23 mouse cellular contexts compared by ENCODE assay signal in the genomic region with DNA sequence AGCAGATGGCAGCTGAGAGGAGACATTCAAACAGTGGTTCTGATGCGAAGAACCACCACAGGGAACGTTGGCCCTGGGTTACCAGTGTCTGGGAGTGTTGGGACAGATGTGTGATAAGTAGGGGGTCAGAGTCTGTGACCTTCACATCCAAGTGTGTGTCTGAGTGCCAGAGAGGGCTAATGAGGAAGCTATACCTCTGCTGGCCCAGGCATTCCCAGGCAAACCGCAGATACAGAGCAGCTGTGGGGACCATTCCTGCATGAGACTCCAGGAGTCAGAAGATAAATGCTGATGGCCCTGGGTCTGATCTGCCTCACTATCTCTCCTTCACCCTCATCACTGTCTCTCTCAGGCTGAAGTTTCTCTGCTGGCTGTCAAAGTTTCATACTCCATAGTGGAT. TPM values are rescaled to one million over a fixed set of nuclear protein-coding genes. Genes with fewer than 3 reads are reported as not detected.
A peak's percentile ranks its signal among the peaks of the same experiment; 100 is the strongest.
DNase-seq lines count a peak whose midpoint lies in the region; ATAC-seq and TF ChIP-seq lines count a peak whose summit lies in the region.
"Had no signal": no experiment of that assay in that cellular context is flagged by ENCODE, and none has a peak within 500 bp of the region (broad histone marks: within the 10 kb centered on the region; RNA-seq: fewer than 3 reads in every experiment).

No protein-coding gene starts in this region.

- no peaks in the 10 kb centered on the region for H3K27me3 ChIP-seq in heart, embryonic 10.5 days (ENCODE audit: insufficient read depth, poor library complexity, severe bottlenecking)
- H3K27me3 ChIP-seq in intestine, embryonic 14.5 days (replicated peaks; ENCODE audit: control insufficient read depth, insufficient read depth, low read length) = no peaks in the 10 kb centered on the region
- H3K27me3 ChIP-seq in intestine, postnatal 0 days (replicated peaks; ENCODE audit: control insufficient read depth, insufficient read depth, low read length) = no peaks in the 10 kb centered on the region
- H3K27me3 ChIP-seq: CH12.LX had no signal

- no peak for TF ChIP-seq CTCF in intestine, postnatal 0 days (IDR thresholded peaks at IDR 0.05; ENCODE audit: low read depth)

- H3K9me3 ChIP-seq in heart, embryonic 10.5 days = no peaks in the 10 kb centered on the region
- H3K9me3 ChIP-seq in intestine, embryonic 14.5 days (ENCODE audit: control insufficient read depth, low read length) = no peaks in the 10 kb centered on the region
- no peaks in the 10 kb centered on the region for H3K9me3 ChIP-seq in intestine, postnatal 0 days (ENCODE audit: control insufficient read depth)
- H3K9me3 ChIP-seq: G1E had no signal

- H3K4me1 ChIP-seq in heart, embryonic 10.5 days = peaks cover 43% of the 10 kb centered on the region
- H3K4me1 ChIP-seq in intestine, embryonic 14.5 days (replicated peaks; ENCODE audit: control insufficient read depth, insufficient read depth, low read length) = peaks cover 10% of the 10 kb centered on the region
- no peaks in the 10 kb centered on the region for H3K4me1 ChIP-seq in intestine, postnatal 0 days (replicated peaks; ENCODE audit: control insufficient read depth, insufficient read depth, low read length)

- ATAC-seq in intestine, embryonic 14.5 days (replicated peaks; ENCODE audit: low FRiP score, low TSS enrichment, low read depth) = no peak
- no peak for ATAC-seq in intestine, postnatal 0 days
- ATAC-seq: activated CD4-positive, CD25-positive, alpha-beta regulatory T cell, adult 4 months; CD4-positive, CD25-positive, alpha-beta regulatory T cell, adult 4 months; Patski had no signal

- intact Hi-C loops in heart, postnatal 14 days (cut with DNase I) = no loop called here

- H3K4me2 ChIP-seq in intestine, embryonic 14.5 days (ENCODE audit: low read length) = no peak overlapping the region
- H3K4me2 ChIP-seq in intestine, postnatal 0 days (replicated peaks; ENCODE audit: low read depth) = no peak overlapping the region

- peak overlapping the region; percentile 52; the same call in 1 of the 2 replicates for H3K27ac ChIP-seq in heart, embryonic 10.5 days
- H3K27ac ChIP-seq in intestine, embryonic 14.5 days (ENCODE audit: low read depth) = no peak overlapping the region
- no peak overlapping the region for H3K27ac ChIP-seq in intestine, postnatal 0 days (ENCODE audit: low read depth, low read length)

- DNase-seq in embryo, embryonic 10 days (ENCODE audit: low spot score) = peak; percentile 31
- DNase-seq in embryo, embryonic 10.5 days (ENCODE audit: low spot score) = no peak
- DNase-seq in heart, adult 11 months = peak; percentile 75
- DNase-seq in heart, postnatal 4 days = no peak
- DNase-seq in heart, embryonic 10.5 days (ENCODE audit: low spot score) = peak; percentile 69
- no peak for DNase-seq in heart, postnatal 14 days
- DNase-seq in intestine, embryonic 14.5 days (ENCODE audit: low spot score) = peak; percentile 27
- DNase-seq: adrenal gland, adult 2 months; adrenal gland, adult 8-10 months; adrenal gland, postnatal 10 days; adrenal gland, postnatal 14 days; adrenal gland, postnatal 25 days; adrenal gland, postnatal 36 days; B cell, adult 2 months; cerebellum, adult 11 months; cerebellum, adult 11-12 months had no signal

- 25% methylated on average over 3 of the region's 3 CpGs for WGBS in heart, embryonic 10.5 days
- 42% methylated on average over 3 of the region's 3 CpGs for WGBS in intestine, embryonic 14.5 days
- 51% methylated on average over 3 of the region's 3 CpGs for WGBS in intestine, postnatal 0 days

- H3K36me3 ChIP-seq in heart, embryonic 10.5 days = no peaks in the 10 kb centered on the region
- no peaks in the 10 kb centered on the region for H3K36me3 ChIP-seq in intestine, embryonic 14.5 days (ENCODE audit: control insufficient read depth, insufficient read depth, low read length)
- H3K36me3 ChIP-seq in intestine, postnatal 0 days (ENCODE audit: control insufficient read depth, insufficient read depth) = no peaks in the 10 kb centered on the region
- H3K36me3 ChIP-seq: G1E had no signal

- no peak overlapping the region for H3K4me3 ChIP-seq in heart, embryonic 10.5 days
- H3K4me3 ChIP-seq in intestine, embryonic 14.5 days (ENCODE audit: low read depth, low read length) = no peak overlapping the region
- H3K4me3 ChIP-seq in intestine, postnatal 0 days (ENCODE audit: low read depth, low read length) = no peak overlapping the region

- no peak overlapping the region for H3K9ac ChIP-seq in intestine, embryonic 14.5 days (ENCODE audit: low read length)
- H3K9ac ChIP-seq in intestine, postnatal 0 days (ENCODE audit: low read depth, low read length) = no peak overlapping the region

RNA-seq across cellular contexts. Expression of a gene that starts 57.6 kb away (rescaled TPM):
- total RNA-seq in heart, postnatal 4 days (2021) = 1 to 10 TPM; 2.2 to 2.6 TPM
- 2.4 and 2.6 TPM in 2 replicates for polyA plus RNA-seq in heart, embryonic 10.5 days (2016; fragmentation: Nextera tagmentation; extraction: Ambion mirVana)
- 1 to 10 TPM; 1.4 to 1.5 TPM for total RNA-seq in heart, postnatal 14 days (2021)
- polyA plus RNA-seq in intestine, embryonic 14.5 days (2014; fragmentation: Nextera tagmentation; extraction: Ambion mirVana) = 4.2 and 4.5 TPM in 2 replicates
- 1.7 and 1.9 TPM in 2 replicates for polyA plus RNA-seq in intestine, postnatal 0 days (2015; fragmentation: Nextera tagmentation; extraction: Ambion mirVana)
- total RNA-seq: CH12.LX, G1E, MEL had no signal
- polyA plus RNA-seq: activated CD4-positive, CD25-positive, alpha-beta regulatory T cell, adult 4 months; G1E; Patski had no signal

Comparison
In these comparisons a context has a peak if more than half of its experiments do, and no peak if none do; other contexts are left out.
1. DNase-seq: peak in embryo, embryonic 10 days (single experiment), heart, adult 11 months (single experiment), heart, embryonic 10.5 days (single experiment) and intestine, embryonic 14.5 days (single experiment); none in embryo, embryonic 10.5 days (single experiment), heart, postnatal 4 days (single experiment) and heart, postnatal 14 days (0 of 2).